Mouse (Mus musculus) induced T-regulatory cell, adult 2 months (primary cell): ENCODE results near the gene Moap1.

ENCODE experiments used
- DNase-seq: peaks from one replicate; pipeline ENCODE4 v3.0.0-alpha.2; 2012; ENCODE audit warnings: low read depth

The Moap1 gene

GRCm38 (mm10) chr12:102742056-102742455 lies 1.4 kb downstream of the Moap1 start:
- DNase-seq = no peak

- peak; percentile 70 for DNase-seq
Observed at GRCm38 (mm10) chr12:102740285-102740684, 3.2 kb downstream of the Moap1 start.

GRCm38 (mm10) chr12:102739096-102739495 lies 4.4 kb downstream of the Moap1 start:
- DNase-seq = no peak

- DNase-seq = peak; percentile 88
Observed at GRCm38 (mm10) chr12:102733381-102733780, 10.1 kb downstream of the Moap1 start.

GRCm38 (mm10) chr12:102730798-102731619 lies 12.5 kb downstream of the Moap1 start:
- DNase-seq = no peak

GRCm38 (mm10) chr12:102729855-102730797 lies 13.3 kb downstream of the Moap1 start:
- DNase-seq = peak; percentile 73

GRCm38 (mm10) chr12:102725761-102726175 lies 17.7 kb downstream of the Moap1 start:
- peak; percentile 81 for DNase-seq

GRCm38 (mm10) chr12:102725146-102725545 lies 18.3 kb downstream of the Moap1 start:
- DNase-seq = peak; percentile 83

GRCm38 (mm10) chr12:102723861-102724260 lies 19.6 kb downstream of the Moap1 start:
- no peak for DNase-seq

GRCm38 (mm10) chr12:102722966-102723365 lies 20.5 kb downstream of the Moap1 start:
- DNase-seq = peak; percentile 45

- DNase-seq = no peak
Observed at GRCm38 (mm10) chr12:102722451-102722850, 21.0 kb downstream of the Moap1 start.

GRCm38 (mm10) chr12:102719552-102720315 lies 23.7 kb downstream of the Moap1 start:
- DNase-seq = peak; percentile 86

GRCm38 (mm10) chr12:102714654-102715395 lies 28.6 kb downstream of the Moap1 start:
- DNase-seq = no peak

- DNase-seq = peak; percentile 29
Observed at GRCm38 (mm10) chr12:102714116-102714515, 29.3 kb downstream of the Moap1 start.

- no peak for DNase-seq
Observed at GRCm38 (mm10) chr12:102713153-102713865, 30.2 kb downstream of the Moap1 start.

- no peak for DNase-seq
Observed at GRCm38 (mm10) chr12:102710851-102711375, 32.5 kb downstream of the Moap1 start.

- no peak for DNase-seq
Observed at GRCm38 (mm10) chr12:102709896-102710295, 33.6 kb downstream of the Moap1 start.

- DNase-seq = no peak
Observed at GRCm38 (mm10) chr12:102708220-102708619, 35.2 kb downstream of the Moap1 start.

GRCm38 (mm10) chr12:102706833-102707463 lies 36.5 kb downstream of the Moap1 start:
- DNase-seq = no peak
